Mouse (Mus musculus): Measurements from ENCODE around the gene Llgl2.

The Llgl2 gene

GRCm38 (mm10) chr11:115904231-115904955, 80.5 kb downstream of the Llgl2 start:
- no peak for DNase-seq (ENCODE audit: low read depth)
